Mouse (Mus musculus): ENCODE measurements at regions not wholly inside any gene's neighbourhood (a gene's known extent, or its start where the extent isn't known, plus 50 kb on each side); places are given as distances from the start of the nearest gene placed in this dataset.

GRCm38 (mm10) chr4:89000200-89000599 lies 120.2 kb upstream of the Ifne start:
- no peak for TF ChIP-seq CTCF (IDR thresholded peaks at IDR 0.05; ENCODE audit: low read depth)
- TF ChIP-seq EP300 (IDR thresholded peaks at IDR 0.05; ENCODE audit: low read depth): no peak
